Comparison of ENCODE assay signal across 8 mouse cellular contexts in the genomic region with DNA sequence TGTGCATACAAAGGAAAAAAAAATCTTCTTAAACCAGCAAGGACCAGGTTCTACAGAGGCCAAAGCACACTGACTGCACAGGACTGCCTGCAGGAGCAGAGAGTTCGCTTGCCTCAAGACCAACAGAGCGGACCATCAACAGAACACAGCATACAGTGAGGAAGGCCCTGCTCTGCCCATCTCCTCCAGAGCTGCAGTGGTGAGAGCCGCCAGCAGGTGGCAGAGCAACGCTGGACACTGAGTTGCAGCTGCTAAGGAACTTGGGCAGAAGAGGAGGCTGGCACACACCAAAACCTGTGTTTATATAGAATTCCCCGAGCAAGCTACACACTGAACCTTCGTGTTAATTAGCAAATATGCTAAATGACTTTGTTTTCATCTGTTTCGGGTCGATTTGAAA. TPM values are rescaled to one million over a fixed set of nuclear protein-coding genes. Genes with fewer than 3 reads are reported as not detected.
DNase-seq lines count a peak whose midpoint lies in the region; ATAC-seq and TF ChIP-seq lines count a peak whose summit lies in the region.

No protein-coding gene starts in this region.

- no peaks in the 10 kb centered on the region for H3K27me3 ChIP-seq in cerebellum, adult 2 months (ENCODE audit: control insufficient read depth, insufficient read depth, low read length)
- H3K27me3 ChIP-seq in hindbrain, embryonic 14.5 days (ENCODE audit: control insufficient read depth, insufficient read depth, low read length), result no peaks in the 10 kb centered on the region

- H3K4me1 ChIP-seq in cerebellum, adult 2 months (ENCODE audit: control insufficient read depth, insufficient read depth, low read length), result no peaks in the 10 kb centered on the region
- H3K4me1 ChIP-seq in hindbrain, embryonic 14.5 days (replicated peaks; ENCODE audit: control insufficient read depth, insufficient read depth, low read length), result no peaks in the 10 kb centered on the region

- no peak overlapping the region for H3K27ac ChIP-seq in cerebellum, adult 2 months (ENCODE audit: insufficient read depth, low read length)
- H3K27ac ChIP-seq in hindbrain, embryonic 14.5 days, result no peak overlapping the region

- H3K4me3 ChIP-seq in cerebellum, adult 2 months (replicated peaks; ENCODE audit: insufficient read depth, low read depth, low read length), result no peak overlapping the region
- H3K4me3 ChIP-seq in hindbrain, embryonic 14.5 days (replicated peaks; ENCODE audit: low read length), result no peak overlapping the region

- no peak for TF ChIP-seq POLR2A in cerebellum, adult 2 months (IDR thresholded peaks at IDR 0.05; ENCODE audit: borderline replicate concordance, insufficient read depth, low read length)

- WGBS in cerebellum, adult 2 months, result 23% methylated on average over 8 of the region's 8 CpGs
- 25% methylated on average over 8 of the region's 8 CpGs for WGBS in hindbrain, embryonic 14.5 days

- peak; percentile 95 for TF ChIP-seq CTCF in cerebellum, adult 2 months (IDR thresholded peaks at IDR 0.05; ENCODE audit: borderline replicate concordance, insufficient read depth, low read depth, low read length)

- H3K9me3 ChIP-seq in hindbrain, embryonic 14.5 days (ENCODE audit: control insufficient read depth, low read length), result no peaks in the 10 kb centered on the region

- peak; percentile 82; the same call in 1 of the 2 replicates for ATAC-seq in hindbrain, embryonic 14.5 days (ENCODE audit: low FRiP score)

- H3K9ac ChIP-seq in hindbrain, embryonic 14.5 days, result no peak overlapping the region

- peak; percentile 54 for DNase-seq in Muller cell, postnatal 12 days (ENCODE audit: inconsistent ontology term)
- DNase-seq in cerebellum, adult 2 months, result peak; percentile 57 to 78
- peak; percentile 75 for DNase-seq in forelimb bud, embryonic 11.5 days (ENCODE audit: low read depth, low spot score)
- peak; percentile 90 for DNase-seq in hindbrain, embryonic 14.5 days (ENCODE audit: low spot score)
- peak; percentile 82 to 85 for DNase-seq in layer of hippocampus, postnatal 14 days (ENCODE audit: low spot score in 2 of 2)
- peak; percentile 89 for DNase-seq in lung, postnatal 14 days
- peak; percentile 92 for DNase-seq in retina, embryonic 14.5 days (ENCODE audit: low spot score)
- peak; percentile 79 for DNase-seq in thymus, postnatal 25 days

- peaks cover 28% of the 10 kb centered on the region; the same call in 1 of the 2 replicates for H3K36me3 ChIP-seq in hindbrain, embryonic 14.5 days (replicated peaks; ENCODE audit: control insufficient read depth, insufficient read depth)

- no peak overlapping the region for H3K4me2 ChIP-seq in hindbrain, embryonic 14.5 days (replicated peaks)

RNA-seq across cellular contexts. Expression of a gene that starts 42.8 kb away (rescaled TPM):
- polyA plus RNA-seq in cerebellum, adult 2 months (2012; rRNA removed), result 0.11 and 0.22 TPM in 2 replicates
- polyA plus RNA-seq in hindbrain, embryonic 14.5 days (2014; fragmentation: Nextera tagmentation; extraction: Ambion mirVana), result not detected in 2 replicates
- total RNA-seq in layer of hippocampus, postnatal 14 days (2021), result 1 to 10 TPM; 2.1 to 2.5 TPM

RNA-seq across cellular contexts. Expression of a gene that starts 45.1 kb away (rescaled TPM):
- not detected in 2 replicates for polyA plus RNA-seq in cerebellum, adult 2 months (2012; rRNA removed)
- not detected in 2 replicates for polyA plus RNA-seq in hindbrain, embryonic 14.5 days (2014; fragmentation: Nextera tagmentation; extraction: Ambion mirVana)
- total RNA-seq in layer of hippocampus, postnatal 14 days (2021), result not detected
